Mouse (Mus musculus) MEL (cell line): Measurements from ENCODE around the gene Scfd2.

Experiments
- E2F4 ChIP-seq: IDR thresholded peaks from 2 replicates; pipeline ENCODE4 v1.6.1; 2011; ENCODE audit warnings: low read depth, low read length, improper control_type of control experiment, borderline replicate concordance
- MAFK ChIP-seq: IDR thresholded peaks from 2 replicates; pipeline ENCODE4 v1.6.1; 2011; ENCODE audit warnings: low read depth, mild to moderate bottlenecking, low read length, improper control_type of control experiment, borderline replicate concordance
- MYC ChIP-seq: IDR thresholded peaks from 2 replicates; pipeline ENCODE4 v1.6.1; 2011; ENCODE audit warnings: low read depth, mild to moderate bottlenecking, low read length, improper control_type of control experiment, moderate library complexity
- POLR2A ChIP-seq, 2 experiments: IDR thresholded peaks; 2 replicates each; pipeline ENCODE4 v1.6.1; 2011 to 2012; ENCODE audit warnings: low read length in 2 of 2, mild to moderate bottlenecking in 2 of 2, control low read depth in 1 of 2, improper control_type of control experiment in 1 of 2, low read depth in 1 of 2, moderate library complexity in 1 of 2; ENCODE audit not compliant: control insufficient read depth in 1 of 2, insufficient read depth in 1 of 2, poor library complexity in 1 of 2
- UBTF ChIP-seq: IDR thresholded peaks from 2 replicates; pipeline ENCODE4 v1.6.1; 2012; ENCODE audit warnings: low read depth, mild to moderate bottlenecking, inconsistent platforms, low read length, improper control_type of control experiment, moderate library complexity, borderline replicate concordance; ENCODE audit not compliant: insufficient read depth
- USF1 ChIP-seq: IDR thresholded peaks from 2 replicates; pipeline ENCODE4 v1.6.1; 2014; ENCODE audit warnings: low read depth, mild to moderate bottlenecking, inconsistent platforms, low read length, improper control_type of control experiment, moderate library complexity

- TF ChIP-seq UBTF (no peak), POLR2A (IDR thresholded peaks at IDR 0.05; ENCODE audit: control insufficient read depth in 1 of 2, insufficient read depth in 1 of 2, low read depth in 1 of 2, low read length in 2 of 2, poor library complexity in 1 of 2) (no peak), E2F4 (no peak), USF1 (no peak), MAFK (no peak), MYC (no peak)
Measured at GRCm38 (mm10) chr5:74358033-74358432, 173.5 kb downstream of the Scfd2 start.
